Mouse (Mus musculus): ENCODE data around the gene Ifitm7. TPM values are rescaled to one million over a fixed set of nuclear protein-coding genes. Genes with fewer than 3 reads are reported as not detected.
A peak's percentile ranks its signal among the peaks of the same experiment; 100 is the strongest.

Ifitm7 gene
- polyA plus RNA-seq (2011; ENCODE audit: insufficient read depth, insufficient read length, low read depth, missing spikeins) = 9.0 and 10.1 TPM in 2 replicates

GRCm38 (mm10) chr16:13986574-13987478 lies at the start of gene Ifitm7, which contains the start of gene 2900011O08Rik:
Gene Ifitm7 (minus strand): TSS chr16:13986888.
Gene 2900011O08Rik (plus strand): TSS chr16:13986604.
- H3K36me3 ChIP-seq (ENCODE audit: control insufficient read depth, insufficient read depth, low read length, poor library complexity, severe bottlenecking) = no peaks in the 10 kb centered on the region
- H3K9ac ChIP-seq (ENCODE audit: low read depth, poor library complexity, severe bottlenecking) = peak within 1 kb of the TSS; percentile 83
- H3K4me3 ChIP-seq (ENCODE audit: low read depth, low read length) = peak within 1 kb of the TSS; percentile 93
- H3K27ac ChIP-seq (ENCODE audit: insufficient read depth, low read length) = peak within 1 kb of the TSS; percentile 82
- TF ChIP-seq POLR2A (IDR thresholded peaks at IDR 0.05; ENCODE audit: insufficient read depth, low read length) (no peak), EP300 (IDR thresholded peaks at IDR 0.05; ENCODE audit: insufficient read depth, low read depth, low read length) (peak; percentile 91), CTCF (IDR thresholded peaks at IDR 0.05; ENCODE audit: low read depth, low read length) (no peak)
- no peaks in the 10 kb centered on the region for H3K27me3 ChIP-seq (ENCODE audit: control insufficient read depth, insufficient read depth, low read length, poor library complexity, severe bottlenecking)
- H3K4me1 ChIP-seq (ENCODE audit: control insufficient read depth, insufficient read depth, low read length) = no peaks in the 10 kb centered on the region
- H3K9me3 ChIP-seq (replicated peaks; ENCODE audit: control insufficient read depth, insufficient read depth, low read length, poor library complexity, severe bottlenecking) = peaks cover 9% of the 10 kb centered on the region

DNA sequence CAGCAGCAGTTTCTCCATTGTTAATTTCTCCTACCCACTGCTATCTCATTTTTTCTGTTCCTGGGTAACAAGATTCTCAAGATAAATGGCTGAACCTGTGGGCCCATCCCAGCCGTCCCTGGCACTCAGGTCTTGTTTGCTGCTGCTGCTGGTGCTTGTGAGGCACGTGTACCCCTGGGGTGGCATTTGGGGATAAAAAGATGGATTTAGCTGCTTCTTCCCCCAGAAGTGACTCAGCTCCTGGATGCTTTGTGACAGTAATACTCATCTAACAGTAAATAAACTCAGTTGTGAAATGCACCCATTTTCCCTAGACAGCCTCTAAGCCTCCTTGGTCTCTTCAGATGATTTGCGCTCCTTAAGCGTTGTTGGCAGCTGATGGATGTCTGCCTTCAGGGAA lies 46.4 kb upstream of the Ifitm7 start:
- no peak overlapping the region for H3K9ac ChIP-seq (ENCODE audit: low read depth, poor library complexity, severe bottlenecking)
- no peaks in the 10 kb centered on the region for H3K36me3 ChIP-seq (ENCODE audit: control insufficient read depth, insufficient read depth, low read length, poor library complexity, severe bottlenecking)
- H3K9me3 ChIP-seq (replicated peaks; ENCODE audit: control insufficient read depth, insufficient read depth, low read length, poor library complexity, severe bottlenecking) = no peaks in the 10 kb centered on the region
- H3K27me3 ChIP-seq (ENCODE audit: control insufficient read depth, insufficient read depth, low read length, poor library complexity, severe bottlenecking) = no peaks in the 10 kb centered on the region
- H3K27ac ChIP-seq (ENCODE audit: insufficient read depth, low read length) = no peak overlapping the region
- no peak overlapping the region for H3K4me3 ChIP-seq (ENCODE audit: low read depth, low read length)
- TF ChIP-seq CTCF (IDR thresholded peaks at IDR 0.05; ENCODE audit: low read depth, low read length) (no peak), EP300 (IDR thresholded peaks at IDR 0.05; ENCODE audit: insufficient read depth, low read depth, low read length) (no peak), POLR2A (IDR thresholded peaks at IDR 0.05; ENCODE audit: insufficient read depth, low read length) (no peak)
- no peaks in the 10 kb centered on the region for H3K4me1 ChIP-seq (ENCODE audit: control insufficient read depth, insufficient read depth, low read length)

DNA sequence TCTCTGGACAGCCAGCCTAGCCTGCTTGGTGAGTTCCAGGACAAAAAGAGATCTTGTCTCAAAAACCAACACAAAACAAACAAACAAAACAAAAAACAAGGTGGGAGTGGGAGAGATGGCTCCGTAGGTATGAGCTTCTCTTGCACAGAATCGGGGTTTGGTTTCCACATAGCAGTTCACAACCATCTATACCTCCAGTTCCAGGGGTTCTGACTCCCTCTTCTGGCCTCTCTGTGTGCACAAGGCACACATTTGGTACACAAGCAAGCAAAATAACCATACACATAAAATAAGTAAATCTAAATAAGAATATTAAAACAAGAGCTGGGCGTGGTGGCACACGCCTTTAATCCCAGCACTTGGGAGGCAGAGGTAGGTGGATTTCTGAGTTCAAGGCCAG lies 44.0 kb upstream of the Ifitm7 start:
- H3K27me3 ChIP-seq (ENCODE audit: control insufficient read depth, insufficient read depth, low read length, poor library complexity, severe bottlenecking) = no peaks in the 10 kb centered on the region
- no peak overlapping the region for H3K27ac ChIP-seq (ENCODE audit: insufficient read depth, low read length)
- TF ChIP-seq POLR2A (IDR thresholded peaks at IDR 0.05; ENCODE audit: insufficient read depth, low read length) (no peak), EP300 (IDR thresholded peaks at IDR 0.05; ENCODE audit: insufficient read depth, low read depth, low read length) (no peak), CTCF (IDR thresholded peaks at IDR 0.05; ENCODE audit: low read depth, low read length) (no peak)
- H3K9ac ChIP-seq (ENCODE audit: low read depth, poor library complexity, severe bottlenecking) = no peak overlapping the region
- no peaks in the 10 kb centered on the region for H3K4me1 ChIP-seq (ENCODE audit: control insufficient read depth, insufficient read depth, low read length)
- no peaks in the 10 kb centered on the region for H3K36me3 ChIP-seq (ENCODE audit: control insufficient read depth, insufficient read depth, low read length, poor library complexity, severe bottlenecking)
- no peaks in the 10 kb centered on the region for H3K9me3 ChIP-seq (replicated peaks; ENCODE audit: control insufficient read depth, insufficient read depth, low read length, poor library complexity, severe bottlenecking)
- no peak overlapping the region for H3K4me3 ChIP-seq (ENCODE audit: low read depth, low read length)

- TF ChIP-seq POLR2A (IDR thresholded peaks at IDR 0.05; ENCODE audit: insufficient read depth, low read length) (no peak), EP300 (IDR thresholded peaks at IDR 0.05; ENCODE audit: insufficient read depth, low read depth, low read length) (no peak), CTCF (IDR thresholded peaks at IDR 0.05; ENCODE audit: low read depth, low read length) (no peak)
- Histone ChIP-seq H3K36me3 (ENCODE audit: control insufficient read depth, insufficient read depth, low read length, poor library complexity, severe bottlenecking) (no peaks in the 10 kb centered on the region), H3K4me3 (ENCODE audit: low read depth, low read length) (no peak overlapping the region), H3K4me1 (ENCODE audit: control insufficient read depth, insufficient read depth, low read length) (no peaks in the 10 kb centered on the region), H3K9ac (ENCODE audit: low read depth, poor library complexity, severe bottlenecking) (no peak overlapping the region), H3K27me3 (ENCODE audit: control insufficient read depth, insufficient read depth, low read length, poor library complexity, severe bottlenecking) (no peaks in the 10 kb centered on the region), H3K27ac (ENCODE audit: insufficient read depth, low read length) (no peak overlapping the region), H3K9me3 (replicated peaks; ENCODE audit: control insufficient read depth, insufficient read depth, low read length, poor library complexity, severe bottlenecking) (no peaks in the 10 kb centered on the region)
Measured at GRCm38 (mm10) chr16:14029851-14030250, 43.2 kb upstream of the Ifitm7 start.

- Histone ChIP-seq H3K4me1 (ENCODE audit: control insufficient read depth, insufficient read depth, low read length) (peaks cover 4% of the 10 kb centered on the region), H3K36me3 (ENCODE audit: control insufficient read depth, insufficient read depth, low read length, poor library complexity, severe bottlenecking) (no peaks in the 10 kb centered on the region), H3K4me3 (ENCODE audit: low read depth, low read length) (no peak overlapping the region), H3K9ac (ENCODE audit: low read depth, poor library complexity, severe bottlenecking) (no peak overlapping the region), H3K27ac (ENCODE audit: insufficient read depth, low read length) (no peak overlapping the region), H3K27me3 (ENCODE audit: control insufficient read depth, insufficient read depth, low read length, poor library complexity, severe bottlenecking) (no peaks in the 10 kb centered on the region), H3K9me3 (replicated peaks; ENCODE audit: control insufficient read depth, insufficient read depth, low read length, poor library complexity, severe bottlenecking) (no peaks in the 10 kb centered on the region)
- TF ChIP-seq POLR2A (IDR thresholded peaks at IDR 0.05; ENCODE audit: insufficient read depth, low read length) = no peak
- no peak for TF ChIP-seq CTCF (IDR thresholded peaks at IDR 0.05; ENCODE audit: low read depth, low read length)
- no peak for TF ChIP-seq EP300 (IDR thresholded peaks at IDR 0.05; ENCODE audit: insufficient read depth, low read depth, low read length)
Measured at GRCm38 (mm10) chr16:14029072-14029471, 42.4 kb upstream of the Ifitm7 start.
